ENCODE assay signal across 23 mouse cellular contexts in the genomic region with DNA sequence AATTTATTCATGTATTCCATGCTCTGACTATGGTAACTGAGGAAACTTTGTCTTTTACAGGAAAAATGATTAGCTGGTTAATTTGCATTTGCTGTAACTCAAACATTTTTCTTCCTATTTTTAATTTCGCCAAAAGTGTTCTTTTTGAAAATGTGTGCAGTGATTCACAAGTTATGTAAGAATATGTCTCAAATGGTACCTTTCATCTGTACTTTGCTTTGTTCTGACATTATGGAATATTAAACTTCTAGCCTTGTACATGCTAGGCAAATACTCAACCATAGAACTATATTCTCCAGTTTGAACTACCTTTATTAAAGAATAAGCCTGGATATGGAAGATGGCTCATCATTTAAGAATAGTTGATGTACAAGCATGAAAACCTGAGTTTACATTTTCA.
"Had no signal": no experiment of that assay in that cellular context is flagged by ENCODE, and none has a peak within 500 bp of the region (broad histone marks: within the 10 kb centered on the region; RNA-seq: fewer than 3 reads in every experiment).

No protein-coding gene starts in this region.

- H3K4me3 ChIP-seq: heart, adult 2 months; heart, embryonic 10.5 days; heart, embryonic 12.5 days; hindbrain, embryonic 10.5 days; hindbrain, embryonic 12.5 days; intestine, embryonic 15.5 days; limb, embryonic 10.5 days; limb, embryonic 12.5 days; liver, embryonic 12.5 days had no signal

- DNase-seq: forebrain, postnatal 0 days; gastrocnemius, postnatal 14 days; gastrocnemius, postnatal 36 days; heart, adult 11 months; heart, adult 2 months; heart, postnatal 10 days; heart, postnatal 4 days; kidney, adult 18-20 months; kidney, adult 8-10 months; kidney, postnatal 10 days; kidney, postnatal 25 days; kidney, postnatal 4 days; layer of hippocampus, adult 9-11 months had no signal

- H3K27ac ChIP-seq: heart, adult 2 months; heart, embryonic 10.5 days; hindbrain, embryonic 10.5 days; hindbrain, embryonic 12.5 days; hindbrain, embryonic 14.5 days; intestine, embryonic 15.5 days; limb, embryonic 10.5 days; limb, embryonic 12.5 days; liver, embryonic 12.5 days; liver, embryonic 14.5 days had no signal
